Mouse (Mus musculus) ES-Bruce4 (cell line): ENCODE results near the gene Cacng1.

Experiments used
- EP300 ChIP-seq: IDR thresholded peaks from 2 replicates; pipeline ENCODE4 v1.6.1; 2011; ENCODE audit warnings: low read depth, low read length; ENCODE audit not compliant: insufficient read depth
- POLR2A ChIP-seq: IDR thresholded peaks from one replicate; pipeline ENCODE4 v1.8.1; 2011; ENCODE audit warnings: low read length; ENCODE audit not compliant: insufficient read depth

GRCm38 (mm10) chr11:107657117-107657516 lies 59.2 kb downstream of the Cacng1 start:
- TF ChIP-seq POLR2A (no peak), EP300 (no peak)
